Mouse (Mus musculus): ENCODE data around the gene Them7. TPM values are rescaled to one million over a fixed set of nuclear protein-coding genes. Genes with fewer than 3 reads are reported as not detected.

Them7 gene
- total RNA-seq, 4 experiments from 2014 or later = 0.23 TPM; not detected in 3

GRCm38 (mm10) chr2:105234278-105234677 lies 10.2 kb downstream of the Them7 start:
- DNase-seq (ENCODE audit: low spot score in 2 of 2) = no peak

GRCm38 (mm10) chr2:105235380-105236115 lies 11.4 kb downstream of the Them7 start:
- DNase-seq (ENCODE audit: low spot score in 2 of 2) = no peak

- DNase-seq (ENCODE audit: low spot score in 2 of 2) = no peak
Measured at GRCm38 (mm10) chr2:105237424-105237823, 13.3 kb downstream of the Them7 start.

GRCm38 (mm10) chr2:105237841-105238240 lies 13.7 kb downstream of the Them7 start:
- DNase-seq (ENCODE audit: low spot score in 2 of 2) = no peak

- no peak for DNase-seq (ENCODE audit: low spot score in 2 of 2)
Measured at GRCm38 (mm10) chr2:105238775-105239174, 14.7 kb downstream of the Them7 start.

- no peak for DNase-seq (ENCODE audit: low spot score in 2 of 2)
Measured at GRCm38 (mm10) chr2:105240631-105241030, 16.5 kb downstream of the Them7 start.

- DNase-seq (ENCODE audit: low spot score in 2 of 2) = no peak
Measured at GRCm38 (mm10) chr2:105242940-105243339, 18.8 kb downstream of the Them7 start.

GRCm38 (mm10) chr2:105244733-105245132 lies 20.6 kb downstream of the Them7 start:
- DNase-seq (ENCODE audit: low spot score in 2 of 2) = peak in 1 of 2 experiments; percentile 13

GRCm38 (mm10) chr2:105251978-105252377 lies 27.9 kb downstream of the Them7 start:
- no peak for DNase-seq (ENCODE audit: low spot score in 2 of 2)

GRCm38 (mm10) chr2:105252824-105253223 lies 28.7 kb downstream of the Them7 start:
- DNase-seq (ENCODE audit: low spot score in 2 of 2) = no peak

- no peak for DNase-seq (ENCODE audit: low spot score in 2 of 2)
Measured at GRCm38 (mm10) chr2:105255457-105255856, 31.3 kb downstream of the Them7 start.

- DNase-seq (ENCODE audit: low spot score in 2 of 2) = no peak
Measured at GRCm38 (mm10) chr2:105256427-105257071, 32.4 kb downstream of the Them7 start.

GRCm38 (mm10) chr2:105257376-105257775 lies 33.3 kb downstream of the Them7 start:
- DNase-seq (ENCODE audit: low spot score in 2 of 2) = no peak

- no peak for DNase-seq (ENCODE audit: low spot score in 2 of 2)
Measured at GRCm38 (mm10) chr2:105261335-105261734, 37.2 kb downstream of the Them7 start.

- DNase-seq (ENCODE audit: low spot score in 2 of 2) = no peak
Measured at GRCm38 (mm10) chr2:105263219-105263618, 39.1 kb downstream of the Them7 start.

- DNase-seq (ENCODE audit: low spot score in 2 of 2) = peak in 1 of 2 experiments; percentile 10
Measured at GRCm38 (mm10) chr2:105282407-105283077, 58.4 kb downstream of the Them7 start.

GRCm38 (mm10) chr2:105283811-105284210 lies 59.7 kb downstream of the Them7 start:
- no peak for DNase-seq (ENCODE audit: low spot score in 2 of 2)

- no peak for DNase-seq (ENCODE audit: low spot score in 2 of 2)
Measured at GRCm38 (mm10) chr2:105284855-105285254, 60.7 kb downstream of the Them7 start.

GRCm38 (mm10) chr2:105295823-105296222 lies 71.7 kb downstream of the Them7 start:
- DNase-seq (ENCODE audit: low spot score in 2 of 2) = no peak

- no peak for DNase-seq (ENCODE audit: low spot score in 2 of 2)
Measured at GRCm38 (mm10) chr2:105298888-105299287, 74.8 kb downstream of the Them7 start.

GRCm38 (mm10) chr2:105301082-105301481 lies 77.0 kb downstream of the Them7 start:
- no peak for DNase-seq (ENCODE audit: low spot score in 2 of 2)

- DNase-seq (ENCODE audit: low spot score in 2 of 2) = no peak
Measured at GRCm38 (mm10) chr2:105301531-105301930, 77.4 kb downstream of the Them7 start.
